Mouse (Mus musculus) lung, postnatal 0 days (tissue): ENCODE data around the gene Tmem116.

ENCODE experiments used
- CTCF ChIP-seq: IDR thresholded peaks from 2 replicates; pipeline ENCODE4 v1.5.1; 2016; ENCODE audit warnings: antibody characterized with exemption, mild to moderate bottlenecking
- EP300 ChIP-seq: IDR thresholded peaks from 2 replicates; pipeline ENCODE4 v1.6.1; 2016; ENCODE audit warnings: antibody characterized with exemption, mild to moderate bottlenecking, control low read depth

DNA sequence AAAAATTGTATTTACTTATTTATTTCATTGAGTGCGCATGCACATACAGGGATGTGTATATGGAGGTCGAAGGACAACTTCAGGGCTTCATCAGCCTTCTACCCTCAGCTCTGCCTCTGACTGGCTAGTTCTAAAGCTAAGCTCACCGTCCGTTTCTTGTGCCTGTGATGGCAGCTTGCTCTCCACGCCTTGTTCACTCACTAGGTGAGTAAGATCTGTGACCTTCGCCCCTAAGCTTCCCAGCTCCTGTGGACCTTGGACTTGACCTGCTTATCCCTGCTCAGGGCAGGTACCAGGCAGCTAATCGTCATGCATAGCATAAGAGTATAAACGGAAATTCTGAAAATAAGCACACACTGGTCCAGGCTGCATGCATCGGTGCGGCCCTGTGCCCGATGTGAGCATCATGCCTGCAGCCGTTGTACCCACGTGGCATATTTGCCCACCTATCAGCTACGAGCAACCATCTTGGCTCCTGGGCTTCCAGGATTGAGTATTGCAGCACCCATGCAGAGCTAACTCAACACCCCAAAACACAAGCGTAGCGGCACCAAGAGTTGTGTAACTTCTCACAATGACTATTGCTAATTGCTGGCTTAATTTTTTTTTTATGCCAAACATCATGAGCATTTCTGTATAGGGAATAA lies 114.5 kb downstream of the Tmem116 start:
- TF ChIP-seq CTCF (no peak), EP300 (no peak)
